Mouse (Mus musculus): Measurements from ENCODE around the gene Abhd14b. TPM values are rescaled to one million over a fixed set of nuclear protein-coding genes. Genes with fewer than 3 reads are reported as not detected.

Abhd14b gene
- polyA plus RNA-seq, 1 experiment = 14.6 TPM

- H3K27me3 ChIP-seq (ENCODE audit: control insufficient read depth, insufficient read depth, low read length) = peaks cover 6% of the 10 kb centered on the region; the same call in 1 of the 2 replicates
These were observed 16.1 kb downstream of the Abhd14b start for GRCm38 (mm10) chr9:106463122-106464063.

GRCm38 (mm10) chr9:106464751-106465541 lies 17.7 kb downstream of the Abhd14b start:
- TF ChIP-seq CTCF (IDR thresholded peaks at IDR 0.05; ENCODE audit: extremely low read depth, insufficient read depth, insufficient read length, insufficient replicate concordance) (no peak), POLR2A (IDR thresholded peaks at IDR 0.05; ENCODE audit: low read depth, low read length) (no peak)

More at GRCm38 (mm10) chr9:106463122-106464063, 16.1 kb downstream of the Abhd14b start:
- WGBS = 89% methylated on average over 21 of the region's 21 CpGs
- no peak overlapping the region for H3K4me3 ChIP-seq (ENCODE audit: extremely low read depth, insufficient read depth, insufficient read length)
- peaks cover 12% of the 10 kb centered on the region for H3K4me1 ChIP-seq (ENCODE audit: control insufficient read depth, insufficient read depth, insufficient read length)
- no peak for DNase-seq (ENCODE audit: low read depth in 1 of 2, low spot score in 2 of 2)
- no peak overlapping the region for H3K27ac ChIP-seq (ENCODE audit: insufficient read depth, low read length)
- H3K36me3 ChIP-seq (ENCODE audit: control insufficient read depth, insufficient read depth, low read length) = no peaks in the 10 kb centered on the region
- TF ChIP-seq CTCF (IDR thresholded peaks at IDR 0.05; ENCODE audit: extremely low read depth, insufficient read depth, insufficient read length, insufficient replicate concordance) (no peak), POLR2A (IDR thresholded peaks at IDR 0.05; ENCODE audit: low read depth, low read length) (no peak)

GRCm38 (mm10) chr9:106465571-106466200 lies 18.4 kb downstream of the Abhd14b start, which contains the start of gene Gpr62:
Gpr62 (minus strand) TSS chr9:106465938.
- no peak within 1 kb of the TSS for H3K27ac ChIP-seq (ENCODE audit: insufficient read depth, low read length)
- H3K4me3 ChIP-seq (ENCODE audit: extremely low read depth, insufficient read depth, insufficient read length) = peak within 1 kb of the TSS; percentile 49
- no peak for TF ChIP-seq POLR2A (IDR thresholded peaks at IDR 0.05; ENCODE audit: low read depth, low read length)
- TF ChIP-seq CTCF (IDR thresholded peaks at IDR 0.05; ENCODE audit: extremely low read depth, insufficient read depth, insufficient read length, insufficient replicate concordance) = no peak
- peaks cover 6% of the 10 kb centered on the region; the same call in 1 of the 2 replicates for H3K27me3 ChIP-seq (ENCODE audit: control insufficient read depth, insufficient read depth, low read length)
- DNase-seq (ENCODE audit: low read depth in 1 of 2, low spot score in 2 of 2) = no peak
- 33% methylated on average over 26 of the region's 26 CpGs for WGBS
- H3K36me3 ChIP-seq (ENCODE audit: control insufficient read depth, insufficient read depth, low read length) = no peaks in the 10 kb centered on the region
- peaks cover 12% of the 10 kb centered on the region for H3K4me1 ChIP-seq (ENCODE audit: control insufficient read depth, insufficient read depth, insufficient read length)

More at GRCm38 (mm10) chr9:106464751-106465541, 17.7 kb downstream of the Abhd14b start:
- H3K4me1 ChIP-seq (ENCODE audit: control insufficient read depth, insufficient read depth, insufficient read length) = peaks cover 12% of the 10 kb centered on the region
- H3K27ac ChIP-seq (ENCODE audit: insufficient read depth, low read length) = no peak overlapping the region
- H3K27me3 ChIP-seq (ENCODE audit: control insufficient read depth, insufficient read depth, low read length) = peaks cover 6% of the 10 kb centered on the region; the same call in 1 of the 2 replicates
- DNase-seq (ENCODE audit: low read depth in 1 of 2, low spot score in 2 of 2) = no peak
- H3K36me3 ChIP-seq (ENCODE audit: control insufficient read depth, insufficient read depth, low read length) = no peaks in the 10 kb centered on the region
- WGBS = 4% methylated on average over 93 of the region's 99 CpGs
- H3K4me3 ChIP-seq (ENCODE audit: extremely low read depth, insufficient read depth, insufficient read length) = peak overlapping the region; percentile 49

GRCm38 (mm10) chr9:106466721-106467120 lies 19.5 kb downstream of the Abhd14b start:
- peaks cover 6% of the 10 kb centered on the region; the same call in 1 of the 2 replicates for H3K27me3 ChIP-seq (ENCODE audit: control insufficient read depth, insufficient read depth, low read length)
- no peak overlapping the region for H3K27ac ChIP-seq (ENCODE audit: insufficient read depth, low read length)
- peaks cover 2% of the 10 kb centered on the region; the same call in 1 of the 2 replicates for H3K36me3 ChIP-seq (ENCODE audit: control insufficient read depth, insufficient read depth, low read length)
- H3K4me3 ChIP-seq (ENCODE audit: extremely low read depth, insufficient read depth, insufficient read length) = no peak overlapping the region
- peaks cover 12% of the 10 kb centered on the region for H3K4me1 ChIP-seq (ENCODE audit: control insufficient read depth, insufficient read depth, insufficient read length)
- no peak for TF ChIP-seq CTCF (IDR thresholded peaks at IDR 0.05; ENCODE audit: extremely low read depth, insufficient read depth, insufficient read length, insufficient replicate concordance)
- TF ChIP-seq POLR2A (IDR thresholded peaks at IDR 0.05; ENCODE audit: low read depth, low read length) = no peak
- DNase-seq (ENCODE audit: low read depth in 1 of 2, low spot score in 2 of 2) = no peak
- WGBS = 89% methylated on average over 6 of the region's 6 CpGs

- DNase-seq (ENCODE audit: low read depth in 1 of 2, low spot score in 2 of 2) = no peak
- Histone ChIP-seq H3K4me3 (ENCODE audit: extremely low read depth, insufficient read depth, insufficient read length) (no peak overlapping the region), H3K36me3 (ENCODE audit: control insufficient read depth, insufficient read depth, low read length) (peaks cover 2% of the 10 kb centered on the region; the same call in 1 of the 2 replicates), H3K4me1 (ENCODE audit: control insufficient read depth, insufficient read depth, insufficient read length) (peaks cover 12% of the 10 kb centered on the region), H3K27ac (ENCODE audit: insufficient read depth, low read length) (no peak overlapping the region), H3K27me3 (ENCODE audit: control insufficient read depth, insufficient read depth, low read length) (peaks cover 6% of the 10 kb centered on the region; the same call in 1 of the 2 replicates)
- 92% methylated on average over 7 of the region's 7 CpGs for WGBS
- TF ChIP-seq CTCF (IDR thresholded peaks at IDR 0.05; ENCODE audit: extremely low read depth, insufficient read depth, insufficient read length, insufficient replicate concordance) (no peak), POLR2A (IDR thresholded peaks at IDR 0.05; ENCODE audit: low read depth, low read length) (no peak)
These were observed 20.5 kb downstream of the Abhd14b start for GRCm38 (mm10) chr9:106467746-106468145.

- H3K4me1 ChIP-seq (ENCODE audit: control insufficient read depth, insufficient read depth, insufficient read length) = peaks cover 12% of the 10 kb centered on the region
- TF ChIP-seq POLR2A (IDR thresholded peaks at IDR 0.05; ENCODE audit: low read depth, low read length) (no peak), CTCF (IDR thresholded peaks at IDR 0.05; ENCODE audit: extremely low read depth, insufficient read depth, insufficient read length, insufficient replicate concordance) (no peak)
- no peak overlapping the region for H3K4me3 ChIP-seq (ENCODE audit: extremely low read depth, insufficient read depth, insufficient read length)
- peaks cover 3% of the 10 kb centered on the region; the same call in 1 of the 2 replicates for H3K36me3 ChIP-seq (ENCODE audit: control insufficient read depth, insufficient read depth, low read length)
- peaks cover 6% of the 10 kb centered on the region; the same call in 1 of the 2 replicates for H3K27me3 ChIP-seq (ENCODE audit: control insufficient read depth, insufficient read depth, low read length)
- H3K27ac ChIP-seq (ENCODE audit: insufficient read depth, low read length) = no peak overlapping the region
- no peak for DNase-seq (ENCODE audit: low read depth in 1 of 2, low spot score in 2 of 2)
- WGBS = 25% methylated on average over 6 of the region's 6 CpGs
These were observed 22.1 kb downstream of the Abhd14b start for GRCm38 (mm10) chr9:106469317-106469716.
